Mouse (Mus musculus): Measurements from ENCODE around the gene Cd151. TPM values are rescaled to one million over a fixed set of nuclear protein-coding genes. Genes with fewer than 3 reads are reported as not detected.
A peak's percentile ranks its signal among the peaks of the same experiment; 100 is the strongest.

Cd151 gene
- total and polyA plus RNA-seq, 3 experiments: 272 to 395 (median 334) TPM

DNA sequence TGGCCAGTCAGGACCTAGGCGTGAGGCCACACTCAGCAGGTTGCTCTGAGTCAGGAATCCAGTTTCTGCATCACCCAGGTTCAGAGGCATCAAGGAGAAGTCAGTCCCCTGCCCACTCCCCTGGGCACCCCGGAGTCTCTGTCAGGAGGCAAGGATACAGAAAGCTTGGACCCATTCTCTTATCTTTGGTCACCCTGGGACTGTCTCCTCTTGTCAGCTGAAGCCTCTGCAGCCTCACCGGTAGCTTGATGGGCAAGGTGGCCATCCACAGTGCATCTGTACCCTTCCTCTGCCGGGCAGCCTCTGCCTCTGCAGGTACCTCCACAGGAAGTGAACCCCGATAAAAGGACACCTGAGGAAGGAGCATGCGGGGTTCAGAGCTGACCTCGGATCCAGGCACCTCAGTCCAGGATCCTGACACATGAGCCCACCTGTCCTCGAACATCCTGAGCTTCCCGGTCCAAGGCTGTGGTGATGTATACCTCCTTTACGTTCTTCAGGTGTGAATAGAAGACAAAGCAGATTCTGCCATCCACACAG is 28.0 kb upstream of the Cd151 start:
- no peak overlapping the region for H3K9ac ChIP-seq (ENCODE audit: low read depth, low read length)
- TF ChIP-seq POLR2A (IDR thresholded peaks at IDR 0.05; ENCODE audit: insufficient read depth, low read depth, low read length): no peak
- no peak for TF ChIP-seq CTCF (IDR thresholded peaks at IDR 0.05)
- TF ChIP-seq EP300 (IDR thresholded peaks at IDR 0.05; ENCODE audit: insufficient read depth, low read depth, low read length): no peak
- no peaks in the 10 kb centered on the region for H3K36me3 ChIP-seq (ENCODE audit: control insufficient read depth, insufficient read depth, low read length)
- H3K4me3 ChIP-seq: no peak overlapping the region
- H3K79me2 ChIP-seq (replicated peaks; ENCODE audit: control insufficient read depth, insufficient read depth, low read length): no peaks in the 10 kb centered on the region
- intact Hi-C loops (cut with DNase I): no loop called here
- peaks cover 11% of the 10 kb centered on the region for H3K4me1 ChIP-seq (ENCODE audit: control insufficient read depth, insufficient read depth, low read length)
- WGBS: 95% methylated on average over 10 of the region's 10 CpGs
- no peak overlapping the region for H3K27ac ChIP-seq
- DNase-seq: no peak
- no peaks in the 10 kb centered on the region for H3K27me3 ChIP-seq (ENCODE audit: control insufficient read depth, insufficient read depth, low read length)

GRCm38 (mm10) chr7:141439811-141440210 is 27.4 kb upstream of the Cd151 start:
- peak in 1 of 2 experiments; percentile 19 for DNase-seq
- H3K36me3 ChIP-seq (ENCODE audit: control insufficient read depth, insufficient read depth, low read length): no peaks in the 10 kb centered on the region
- H3K4me3 ChIP-seq: no peak overlapping the region
- H3K4me1 ChIP-seq (ENCODE audit: control insufficient read depth, insufficient read depth, low read length): peaks cover 9% of the 10 kb centered on the region
- 95% methylated on average over 11 of the region's 11 CpGs for WGBS
- intact Hi-C loops (cut with DNase I): no loop called here
- no peak overlapping the region for H3K27ac ChIP-seq
- H3K79me2 ChIP-seq (replicated peaks; ENCODE audit: control insufficient read depth, insufficient read depth, low read length): no peaks in the 10 kb centered on the region
- TF ChIP-seq POLR2A (IDR thresholded peaks at IDR 0.05; ENCODE audit: insufficient read depth, low read depth, low read length) (no peak), EP300 (IDR thresholded peaks at IDR 0.05; ENCODE audit: insufficient read depth, low read depth, low read length) (no peak), CTCF (IDR thresholded peaks at IDR 0.05) (no peak)
- H3K9ac ChIP-seq (ENCODE audit: low read depth, low read length): no peak overlapping the region
- no peaks in the 10 kb centered on the region for H3K27me3 ChIP-seq (ENCODE audit: control insufficient read depth, insufficient read depth, low read length)

- H3K4me1 ChIP-seq (ENCODE audit: control insufficient read depth, insufficient read depth, low read length): peaks cover 6% of the 10 kb centered on the region
- peak; percentile 85 for TF ChIP-seq CTCF (IDR thresholded peaks at IDR 0.05)
- TF ChIP-seq EP300 (IDR thresholded peaks at IDR 0.05; ENCODE audit: insufficient read depth, low read depth, low read length): no peak
- TF ChIP-seq POLR2A (IDR thresholded peaks at IDR 0.05; ENCODE audit: insufficient read depth, low read depth, low read length): no peak
- no peak overlapping the region for H3K27ac ChIP-seq
- no peaks in the 10 kb centered on the region for H3K27me3 ChIP-seq (ENCODE audit: control insufficient read depth, insufficient read depth, low read length)
- intact Hi-C loops (cut with DNase I): no loop called here
- 19% methylated on average over 6 of the region's 6 CpGs for WGBS
- H3K9ac ChIP-seq (ENCODE audit: low read depth, low read length): no peak overlapping the region
- no peaks in the 10 kb centered on the region for H3K79me2 ChIP-seq (replicated peaks; ENCODE audit: control insufficient read depth, insufficient read depth, low read length)
- peak; percentile 55 to 57 for DNase-seq
- H3K4me3 ChIP-seq: no peak overlapping the region
- no peaks in the 10 kb centered on the region for H3K36me3 ChIP-seq (ENCODE audit: control insufficient read depth, insufficient read depth, low read length)
Observed at GRCm38 (mm10) chr7:141440613-141441012, 26.6 kb upstream of the Cd151 start.

- H3K27me3 ChIP-seq (ENCODE audit: control insufficient read depth, insufficient read depth, low read length): no peaks in the 10 kb centered on the region
- peak in 1 of 2 experiments; percentile 19 for DNase-seq
- no peak for TF ChIP-seq EP300 (IDR thresholded peaks at IDR 0.05; ENCODE audit: insufficient read depth, low read depth, low read length)
- TF ChIP-seq POLR2A (IDR thresholded peaks at IDR 0.05; ENCODE audit: insufficient read depth, low read depth, low read length): no peak
- TF ChIP-seq CTCF (IDR thresholded peaks at IDR 0.05): no peak
- no peak overlapping the region for H3K4me3 ChIP-seq
- no peaks in the 10 kb centered on the region for H3K36me3 ChIP-seq (ENCODE audit: control insufficient read depth, insufficient read depth, low read length)
- H3K79me2 ChIP-seq (replicated peaks; ENCODE audit: control insufficient read depth, insufficient read depth, low read length): no peaks in the 10 kb centered on the region
- peaks cover 1% of the 10 kb centered on the region for H3K4me1 ChIP-seq (ENCODE audit: control insufficient read depth, insufficient read depth, low read length)
- no peak overlapping the region for H3K9ac ChIP-seq (ENCODE audit: low read depth, low read length)
- intact Hi-C loops (cut with DNase I): no loop called here
- WGBS: 96% methylated on average over 9 of the region's 9 CpGs
- no peak overlapping the region for H3K27ac ChIP-seq
Observed at GRCm38 (mm10) chr7:141441460-141441859, 25.7 kb upstream of the Cd151 start.

DNA sequence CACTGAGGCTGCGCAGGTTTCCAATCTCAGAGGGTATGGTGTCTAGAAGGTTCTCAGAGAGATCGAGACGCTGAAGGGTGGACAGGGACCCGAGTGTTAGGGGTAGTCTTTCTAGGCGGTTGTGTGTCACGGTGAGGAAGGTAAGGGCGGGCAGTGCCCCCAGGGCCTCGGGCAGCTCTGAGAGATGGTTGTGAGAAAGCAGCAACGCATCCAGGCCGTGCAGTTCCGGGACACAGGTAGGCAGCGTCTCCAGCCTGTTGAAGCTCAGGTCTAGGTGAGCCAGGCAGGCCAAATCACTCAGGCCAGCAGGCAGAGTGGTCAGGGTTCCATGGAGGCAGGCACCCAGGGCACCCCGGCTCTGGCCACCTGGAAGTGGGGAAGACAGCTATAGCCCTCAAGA is 25.0 kb upstream of the Cd151 start:
- TF ChIP-seq CTCF (IDR thresholded peaks at IDR 0.05) (no peak), EP300 (IDR thresholded peaks at IDR 0.05; ENCODE audit: insufficient read depth, low read depth, low read length) (no peak), POLR2A (IDR thresholded peaks at IDR 0.05; ENCODE audit: insufficient read depth, low read depth, low read length) (no peak)
- DNase-seq: peak in 1 of 2 experiments; percentile 14
- Histone ChIP-seq H3K27ac (no peak overlapping the region), H3K4me3 (no peak overlapping the region), H3K79me2 (replicated peaks; ENCODE audit: control insufficient read depth, insufficient read depth, low read length) (no peaks in the 10 kb centered on the region), H3K27me3 (ENCODE audit: control insufficient read depth, insufficient read depth, low read length) (no peaks in the 10 kb centered on the region), H3K36me3 (ENCODE audit: control insufficient read depth, insufficient read depth, low read length) (no peaks in the 10 kb centered on the region), H3K9ac (ENCODE audit: low read depth, low read length) (no peak overlapping the region), H3K4me1 (ENCODE audit: control insufficient read depth, insufficient read depth, low read length) (peaks cover 3% of the 10 kb centered on the region)
- 95% methylated on average over 13 of the region's 13 CpGs for WGBS
- intact Hi-C loops (cut with DNase I): no loop called here

GRCm38 (mm10) chr7:141443081-141443821 is 23.9 kb upstream of the Cd151 start:
- Histone ChIP-seq H3K27ac (no peak overlapping the region), H3K36me3 (ENCODE audit: control insufficient read depth, insufficient read depth, low read length) (peaks cover 2% of the 10 kb centered on the region), H3K9ac (ENCODE audit: low read depth, low read length) (no peak overlapping the region; the same call in 1 of the 2 replicates), H3K79me2 (replicated peaks; ENCODE audit: control insufficient read depth, insufficient read depth, low read length) (no peaks in the 10 kb centered on the region), H3K4me3 (peak overlapping the region; percentile 45), H3K27me3 (ENCODE audit: control insufficient read depth, insufficient read depth, low read length) (no peaks in the 10 kb centered on the region), H3K4me1 (ENCODE audit: control insufficient read depth, insufficient read depth, low read length) (peaks cover 3% of the 10 kb centered on the region)
- no peak for TF ChIP-seq EP300 (IDR thresholded peaks at IDR 0.05; ENCODE audit: insufficient read depth, low read depth, low read length)
- TF ChIP-seq POLR2A (IDR thresholded peaks at IDR 0.05; ENCODE audit: insufficient read depth, low read depth, low read length): no peak
- TF ChIP-seq CTCF (IDR thresholded peaks at IDR 0.05): peak; percentile 24; the same call in 1 of the 2 replicates
- 16% methylated on average over 12 of the region's 12 CpGs for WGBS
- DNase-seq: peak in 1 of 2 experiments; percentile 27
- intact Hi-C loops (cut with DNase I): no loop called here

All from heart, adult 2 months (tissue).